Mouse (Mus musculus) thymus, adult 2 months (tissue): Measurements from ENCODE around the gene Stk16. TPM values are rescaled to one million over a fixed set of nuclear protein-coding genes. Genes with fewer than 3 reads are reported as not detected.

Source experiments
- DNase-seq: peaks from one replicate; pipeline ENCODE4 v3.0.0; 2021
- H3K27ac ChIP-seq: fragments of 200-500 bp; 2 replicates; pipeline ENCODE4 v1.5.1; 2012; ENCODE audit warnings: low read length, control low read depth; ENCODE audit not compliant: control insufficient read depth, insufficient read depth
- H3K27me3 ChIP-seq: fragments of 200-500 bp; 2 replicates; pipeline ENCODE4 v1.6.1; 2012; ENCODE audit warnings: mild to moderate bottlenecking, low read length, moderate library complexity, mixed read lengths; ENCODE audit not compliant: control insufficient read depth, insufficient read depth
- H3K36me3 ChIP-seq: fragments of 200-500 bp; 2 replicates; pipeline ENCODE4 v1.6.1; 2012; ENCODE audit warnings: mild to moderate bottlenecking, low read length, moderate library complexity; ENCODE audit not compliant: control insufficient read depth, insufficient read depth
- H3K4me1 ChIP-seq: fragments of 200-500 bp; replicated peaks from 2 replicates; pipeline ENCODE4 v1.6.1; 2012; ENCODE audit warnings: low read length; ENCODE audit not compliant: control insufficient read depth, insufficient read depth
- H3K4me3 ChIP-seq: fragments of 200-500 bp; 2 replicates; pipeline ENCODE4 v1.5.1; 2012; ENCODE audit warnings: mild to moderate bottlenecking, low read length, control low read depth, moderate library complexity; ENCODE audit not compliant: control insufficient read depth, insufficient read depth
- CTCF ChIP-seq: fragments of 200-500 bp; IDR thresholded peaks from 2 replicates; pipeline ENCODE4 v1.5.1; 2012; ENCODE audit warnings: mild to moderate bottlenecking, control low read depth, low read length, moderate library complexity, borderline replicate concordance; ENCODE audit not compliant: control insufficient read depth, poor library complexity, insufficient read depth; ENCODE audit errors: extremely low read depth
- POLR2A ChIP-seq: fragments of 200-500 bp; IDR thresholded peaks from 2 replicates; pipeline ENCODE4 v1.6.1; 2012; ENCODE audit warnings: mild to moderate bottlenecking, low read length, control low read depth, moderate library complexity; ENCODE audit not compliant: control insufficient read depth, poor library complexity, insufficient read depth; ENCODE audit errors: extremely low read depth
- WGBS: fragments of 180-500 bp; shearing (Covaris S2); methylation state at CpG from one replicate; pipeline ENCODE4 v1.1.7; 2018; 5-methylcytosine and 5-hydroxymethylcytosine counted together
- polyA plus RNA-seq: library from polyadenylated mRNA; depleted of rRNA; stranded (reverse); fragments of >200 nt; gene quantifications from 2 replicates; pipeline ENCODE4 v1.2.3, GENCODE M21; 2012

Stk16 gene
- polyA plus RNA-seq, 1 experiment, result 340 TPM

- 56% methylated on average over 7 of the region's 7 CpGs for WGBS
- Histone ChIP-seq H3K27me3 (no peaks in the 10 kb centered on the region), H3K36me3 (peaks cover 8% of the 10 kb centered on the region; the same call in 1 of the 2 replicates), H3K27ac (no peak overlapping the region), H3K4me3 (no peak overlapping the region), H3K4me1 (peaks cover 9% of the 10 kb centered on the region)
- DNase-seq, result no peak
- no peak for TF ChIP-seq POLR2A
Measured at GRCm38 (mm10) chr1:75180741-75181140, 29.9 kb upstream of the Stk16 start.

GRCm38 (mm10) chr1:75181377-75181870 lies 29.2 kb upstream of the Stk16 start:
- DNase-seq, result no peak
- TF ChIP-seq POLR2A (no peak), CTCF (no peak)
- Histone ChIP-seq H3K4me3 (no peak overlapping the region), H3K27ac (no peak overlapping the region), H3K36me3 (peaks cover 11% of the 10 kb centered on the region), H3K4me1 (peaks cover 9% of the 10 kb centered on the region), H3K27me3 (no peaks in the 10 kb centered on the region)
- WGBS, result 98% methylated on average over 4 of the region's 4 CpGs

- Histone ChIP-seq H3K27ac (no peak overlapping the region), H3K27me3 (no peaks in the 10 kb centered on the region), H3K4me3 (no peak overlapping the region), H3K36me3 (peaks cover 17% of the 10 kb centered on the region), H3K4me1 (peaks cover 9% of the 10 kb centered on the region)
- peak; percentile 39; the same call in 1 of the 2 replicates for TF ChIP-seq CTCF
- no peak for TF ChIP-seq POLR2A
- no peak for DNase-seq
- 83% methylated on average over 4 of the region's 4 CpGs for WGBS
Measured at GRCm38 (mm10) chr1:75182160-75182559, 28.5 kb upstream of the Stk16 start.

GRCm38 (mm10) chr1:75185495-75185894 lies 25.1 kb upstream of the Stk16 start:
- DNase-seq, result no peak
- TF ChIP-seq POLR2A, result no peak
- no peak for TF ChIP-seq CTCF
- peaks cover 20% of the 10 kb centered on the region for H3K36me3 ChIP-seq
- no peaks in the 10 kb centered on the region for H3K27me3 ChIP-seq
- H3K4me3 ChIP-seq, result no peak overlapping the region
- no peak overlapping the region for H3K27ac ChIP-seq
- 95% methylated on average over 11 of the region's 11 CpGs for WGBS
- peaks cover 3% of the 10 kb centered on the region; the same call in 1 of the 2 replicates for H3K4me1 ChIP-seq

GRCm38 (mm10) chr1:75187126-75187525 lies 23.5 kb upstream of the Stk16 start:
- TF ChIP-seq POLR2A (no peak), CTCF (no peak)
- no peak overlapping the region for H3K4me3 ChIP-seq
- H3K36me3 ChIP-seq, result peaks cover 20% of the 10 kb centered on the region
- no peak for DNase-seq
- peaks cover 9% of the 10 kb centered on the region for H3K4me1 ChIP-seq
- no peak overlapping the region for H3K27ac ChIP-seq
- H3K27me3 ChIP-seq, result no peaks in the 10 kb centered on the region

GRCm38 (mm10) chr1:75187914-75188483 lies 22.6 kb upstream of the Stk16 start:
- WGBS, result 28% methylated on average over 2 of the region's 2 CpGs
- H3K4me1 ChIP-seq, result peaks cover 11% of the 10 kb centered on the region
- TF ChIP-seq CTCF (no peak), POLR2A (no peak)
- no peak for DNase-seq
- H3K27me3 ChIP-seq, result no peaks in the 10 kb centered on the region
- no peak overlapping the region for H3K4me3 ChIP-seq
- peaks cover 16% of the 10 kb centered on the region for H3K36me3 ChIP-seq
- H3K27ac ChIP-seq, result no peak overlapping the region

- TF ChIP-seq POLR2A (no peak), CTCF (no peak)
- 84% methylated on average over 2 of the region's 2 CpGs for whole genome bisulfite sequencing
- Histone ChIP-seq H3K27me3 (no peaks in the 10 kb centered on the region), H3K4me1 (peaks cover 11% of the 10 kb centered on the region), H3K4me3 (no peak overlapping the region), H3K36me3 (peaks cover 12% of the 10 kb centered on the region), H3K27ac (no peak overlapping the region)
- no peak for DNase-seq
Measured at GRCm38 (mm10) chr1:75190577-75190976, 20.1 kb upstream of the Stk16 start.
